ENCODE assay signal across 9 mouse cellular contexts in the genomic region with DNA sequence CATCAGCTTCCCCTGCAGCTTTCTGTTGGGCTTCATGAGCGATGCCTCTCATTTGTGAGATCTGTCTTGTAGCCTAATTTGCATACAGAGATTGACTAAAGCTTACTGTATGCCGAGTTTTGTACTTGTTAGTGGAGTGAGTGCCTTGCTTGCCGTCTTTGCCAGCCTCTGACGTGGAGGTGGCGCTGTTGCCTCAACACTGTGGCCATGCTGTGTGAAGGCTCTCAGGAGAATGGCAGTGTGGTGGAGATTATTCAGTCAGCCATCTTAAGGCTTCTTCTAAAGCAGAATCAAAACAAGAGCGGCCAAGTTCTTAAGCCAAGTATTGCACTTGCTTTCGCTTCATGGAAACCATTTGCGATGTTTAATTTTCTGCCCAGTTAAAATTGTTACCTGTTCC. TPM values are rescaled to one million over a fixed set of nuclear protein-coding genes. Genes with fewer than 3 reads are reported as not detected.
A peak's percentile ranks its signal among the peaks of the same experiment; 100 is the strongest.
DNase-seq lines count a peak whose midpoint lies in the region; ATAC-seq and TF ChIP-seq lines count a peak whose summit lies in the region.
"Had no signal": no experiment of that assay in that cellular context is flagged by ENCODE, and none has a peak within 500 bp of the region (broad histone marks: within the 10 kb centered on the region; RNA-seq: fewer than 3 reads in every experiment).

No protein-coding gene starts in this region.

- in situ Hi-C loops in ES-E14 (cut with MboI; ENCODE audit: low sequenced_read_pairs in 2 of 2, unreplicated experiment in 2 of 2) = no loop called here

- no peak overlapping the region for H3K4me3 ChIP-seq in intestine, postnatal 0 days (ENCODE audit: low read depth, low read length)
- no peak overlapping the region for H3K4me3 ChIP-seq in intestine, embryonic 15.5 days (replicated peaks)
- no peak overlapping the region for H3K4me3 ChIP-seq in ES-E14 (ENCODE audit: insufficient read depth in 1 of 2, low read depth in 1 of 2, low read length in 2 of 2, poor library complexity in 1 of 2, severe bottlenecking in 1 of 2)
- H3K4me3 ChIP-seq: limb, embryonic 13.5 days had no signal

- no peak for ATAC-seq in intestine, postnatal 0 days
- ATAC-seq in intestine, embryonic 15.5 days = no peak
- peak; percentile 58; the same call in 1 of the 2 replicates for ATAC-seq in frontal cortex, adult (ENCODE audit: low TSS enrichment)

- intact Hi-C loops in left cerebral cortex, postnatal 4 days (cut with DNase I) = no loop called here
- intact Hi-C loops in gastrocnemius, postnatal 36 days (cut with DNase I) = loop anchor here (5.0 kb wide), 1 partner anchor 56 kb away; no protein-coding TSS in a partner anchor

- no peak overlapping the region for H3K9ac ChIP-seq in intestine, postnatal 0 days (ENCODE audit: low read depth, low read length)
- H3K9ac ChIP-seq in intestine, embryonic 15.5 days = no peak overlapping the region
- H3K9ac ChIP-seq in ES-E14 (ENCODE audit: insufficient read depth, low read depth, low read length, poor library complexity, severe bottlenecking) = no peak overlapping the region
- H3K9ac ChIP-seq: limb, embryonic 13.5 days had no signal

- peak; percentile 37 for DNase-seq in ES-E14 (ENCODE audit: low read depth, low spot score)
- DNase-seq in left cerebral cortex, postnatal 4 days = peak; percentile 31
- DNase-seq in thymus, postnatal 4 days = peak; percentile 66
- no peak for DNase-seq in adipocyte (ENCODE audit: low spot score)
- DNase-seq in gastrocnemius, postnatal 36 days = no peak

- H3K4me2 ChIP-seq in intestine, postnatal 0 days (replicated peaks; ENCODE audit: low read depth) = no peak overlapping the region
- no peak overlapping the region for H3K4me2 ChIP-seq in intestine, embryonic 15.5 days (replicated peaks)
- H3K4me2 ChIP-seq: limb, embryonic 13.5 days had no signal

- TF ChIP-seq CTCF in intestine, postnatal 0 days (IDR thresholded peaks at IDR 0.05; ENCODE audit: low read depth) = peak; percentile 72

- H3K36me3 ChIP-seq in intestine, postnatal 0 days (ENCODE audit: control insufficient read depth, insufficient read depth) = no peaks in the 10 kb centered on the region
- 0 out of 2 replicates have a peak, but pooled peaks cover 3% of the 10 kb centered on the region for H3K36me3 ChIP-seq in intestine, embryonic 15.5 days
- no peaks in the 10 kb centered on the region for H3K36me3 ChIP-seq in ES-E14 (ENCODE audit: control insufficient read depth, insufficient read depth, low read length, poor library complexity, severe bottlenecking)

- H3K27me3 ChIP-seq in intestine, postnatal 0 days (replicated peaks; ENCODE audit: control insufficient read depth, insufficient read depth, low read length) = no peaks in the 10 kb centered on the region
- no peaks in the 10 kb centered on the region for H3K27me3 ChIP-seq in intestine, embryonic 15.5 days (replicated peaks)
- H3K27me3 ChIP-seq: limb, embryonic 13.5 days had no signal

- H3K27ac ChIP-seq in intestine, postnatal 0 days (ENCODE audit: low read depth, low read length) = no peak overlapping the region
- no peak overlapping the region for H3K27ac ChIP-seq in intestine, embryonic 15.5 days
- H3K27ac ChIP-seq in ES-E14 (ENCODE audit: insufficient read depth, low read depth, low read length, poor library complexity, severe bottlenecking) = no peak overlapping the region
- H3K27ac ChIP-seq: limb, embryonic 13.5 days had no signal

- H3K9me3 ChIP-seq in intestine, postnatal 0 days (ENCODE audit: control insufficient read depth) = no peaks in the 10 kb centered on the region
- no peaks in the 10 kb centered on the region for H3K9me3 ChIP-seq in intestine, embryonic 15.5 days
- no peaks in the 10 kb centered on the region for H3K9me3 ChIP-seq in ES-E14 (ENCODE audit: control insufficient read depth, insufficient read depth, low read depth, low read length)
- H3K9me3 ChIP-seq: limb, embryonic 13.5 days had no signal

- 79% methylated on average over 8 of the region's 8 CpGs for WGBS in intestine, postnatal 0 days
- 84% methylated on average over 8 of the region's 8 CpGs for WGBS in intestine, embryonic 15.5 days

- H3K4me1 ChIP-seq in intestine, postnatal 0 days (replicated peaks; ENCODE audit: control insufficient read depth, insufficient read depth, low read length) = no peaks in the 10 kb centered on the region
- no peaks in the 10 kb centered on the region for H3K4me1 ChIP-seq in intestine, embryonic 15.5 days (replicated peaks)
- no peaks in the 10 kb centered on the region for H3K4me1 ChIP-seq in ES-E14 (ENCODE audit: control insufficient read depth in 2 of 2, insufficient read depth in 2 of 2, low read length in 2 of 2, poor library complexity in 1 of 2)

TF ChIP-seq in ES-E14, 5 proteins besides CTCF, POLR2A, EP300 and RAD21:
- TF ChIP-seq MAFK (IDR thresholded peaks at IDR 0.05; ENCODE audit: insufficient read depth, low read depth, low read length) = no peak
- no peak for TF ChIP-seq ZNF384 (IDR thresholded peaks at IDR 0.05; ENCODE audit: low read depth, low read length)
- no peak for TF ChIP-seq CHD2 (IDR thresholded peaks at IDR 0.05; ENCODE audit: low read depth, low read length)
- TF ChIP-seq ZC3H11A (IDR thresholded peaks at IDR 0.05; ENCODE audit: borderline replicate concordance, low read depth, low read length) = no peak
- no peak for TF ChIP-seq HCFC1 (IDR thresholded peaks at IDR 0.05; ENCODE audit: borderline replicate concordance, insufficient read depth, low read length)

RNA-seq across cellular contexts. Expression of gene Myh10, which starts 59.6 kb away (rescaled TPM):
- polyA plus RNA-seq in intestine, postnatal 0 days (2015; fragmentation: Nextera tagmentation; extraction: Ambion mirVana) = 16.7 and 16.8 TPM in 2 replicates
- 68.2 and 70.4 TPM in 2 replicates for polyA plus RNA-seq in intestine, embryonic 15.5 days (2015; fragmentation: Nextera tagmentation; extraction: Ambion mirVana)
- 74.6 and 107 TPM in 2 replicates for total RNA-seq in ES-E14 (2012; rRNA removed)
- 100 to 1,000 TPM; 248 to 255 TPM for total RNA-seq in left cerebral cortex, postnatal 4 days (2021)
- 10 to 100 TPM; 12.7 to 20.7 TPM for total RNA-seq in gastrocnemius, postnatal 36 days (2021)

Comparison
In these comparisons a context has a peak if more than half of its experiments do, and no peak if none do; other contexts are left out.
1. DNase-seq: peak in ES-E14 (single experiment), left cerebral cortex, postnatal 4 days (single experiment) and thymus, postnatal 4 days (single experiment); none in adipocyte (single experiment) and gastrocnemius, postnatal 36 days (0 of 2).